Mouse (Mus musculus): Measurements from ENCODE around the gene Camk1g. TPM values are rescaled to one million over a fixed set of nuclear protein-coding genes. Genes with fewer than 3 reads are reported as not detected.
A peak's percentile ranks its signal among the peaks of the same experiment; 100 is the strongest.

Gene Camk1g
- polyA plus RNA-seq, 1 experiment from 2014 or later: 6.9 TPM

- H3K4me3 ChIP-seq: no peak overlapping the region
- no peaks in the 10 kb centered on the region for H3K27me3 ChIP-seq (replicated peaks)
- no peak overlapping the region for H3K9ac ChIP-seq
- H3K36me3 ChIP-seq: no peaks in the 10 kb centered on the region
- no peak for ATAC-seq (ENCODE audit: insufficient number of reproducible peaks, low FRiP score)
- H3K4me1 ChIP-seq (replicated peaks): peaks cover 43% of the 10 kb centered on the region
- no peak overlapping the region for H3K27ac ChIP-seq (ENCODE audit: poor library complexity, severe bottlenecking)
- WGBS: 46% methylated on average over 3 of the region's 3 CpGs
- no peak overlapping the region for H3K4me2 ChIP-seq
- no peaks in the 10 kb centered on the region for H3K9me3 ChIP-seq (replicated peaks)
Measured at GRCm38 (mm10) chr1:193319721-193320120, 50.4 kb downstream of the Camk1g start.

DNA sequence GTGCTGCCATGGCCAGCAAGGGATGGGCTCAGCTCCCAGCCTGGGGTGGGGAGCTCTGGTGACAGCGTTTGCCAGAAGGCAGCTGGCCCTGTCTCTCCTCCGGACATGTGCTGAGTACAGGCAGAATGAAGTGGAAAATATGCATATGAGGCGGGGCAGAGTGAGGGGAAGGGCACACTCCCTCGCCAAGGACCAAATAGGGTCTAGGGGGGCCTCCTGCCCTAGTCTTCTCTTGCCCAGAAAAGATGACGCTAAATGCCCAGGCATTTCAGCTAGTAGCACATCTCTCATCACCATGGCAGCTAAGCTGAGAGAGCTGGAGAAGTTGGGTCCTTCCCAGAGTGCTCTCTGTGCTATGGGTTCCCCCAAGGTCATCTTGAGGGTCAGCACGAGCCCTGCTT, 52.9 kb downstream of the Camk1g start:
- WGBS: 5% methylated on average over 6 of the region's 6 CpGs
- H3K27me3 ChIP-seq (replicated peaks): no peaks in the 10 kb centered on the region
- no peak overlapping the region for H3K9ac ChIP-seq
- no peak overlapping the region for H3K4me3 ChIP-seq
- H3K4me1 ChIP-seq (replicated peaks): peaks cover 55% of the 10 kb centered on the region
- H3K27ac ChIP-seq (ENCODE audit: poor library complexity, severe bottlenecking): peak overlapping the region; percentile 89
- no peaks in the 10 kb centered on the region for H3K36me3 ChIP-seq
- H3K9me3 ChIP-seq (replicated peaks): no peaks in the 10 kb centered on the region
- ATAC-seq (ENCODE audit: insufficient number of reproducible peaks, low FRiP score): peak; percentile 85
- no peak overlapping the region for H3K4me2 ChIP-seq

DNA sequence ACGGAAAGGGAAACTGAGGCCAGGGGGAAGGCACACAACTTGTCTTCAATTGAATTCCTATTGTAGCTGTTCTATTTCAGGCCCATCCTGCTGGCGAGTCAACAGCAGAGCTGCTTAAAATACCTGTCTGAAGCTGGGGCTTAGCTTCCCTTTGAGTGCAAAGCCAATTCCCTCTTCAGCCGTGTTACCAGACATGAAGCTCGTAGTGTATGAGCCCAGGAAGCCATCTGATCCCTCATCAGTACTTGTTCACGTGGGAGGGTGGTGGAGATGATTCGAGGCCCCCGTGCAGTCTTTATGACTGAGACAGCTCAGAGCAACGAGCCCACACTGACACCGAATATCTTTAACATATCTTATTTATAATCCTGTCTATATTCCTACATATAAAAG, 53.7 kb downstream of the Camk1g start:
- ATAC-seq (ENCODE audit: insufficient number of reproducible peaks, low FRiP score): peak; percentile 5
- no peak overlapping the region for H3K4me2 ChIP-seq
- H3K4me3 ChIP-seq: no peak overlapping the region
- no peaks in the 10 kb centered on the region for H3K27me3 ChIP-seq (replicated peaks)
- no peak overlapping the region for H3K9ac ChIP-seq
- no peaks in the 10 kb centered on the region for H3K36me3 ChIP-seq
- 36% methylated on average over 9 of the region's 9 CpGs for WGBS
- peak overlapping the region; percentile 96 for H3K27ac ChIP-seq (ENCODE audit: poor library complexity, severe bottlenecking)
- no peaks in the 10 kb centered on the region for H3K9me3 ChIP-seq (replicated peaks)
- H3K4me1 ChIP-seq (replicated peaks): peaks cover 63% of the 10 kb centered on the region

- H3K4me3 ChIP-seq: no peak overlapping the region
- peak overlapping the region; percentile 96 for H3K27ac ChIP-seq (ENCODE audit: poor library complexity, severe bottlenecking)
- 22% methylated on average over 5 of the region's 5 CpGs for WGBS
- no peaks in the 10 kb centered on the region for H3K9me3 ChIP-seq (replicated peaks)
- no peaks in the 10 kb centered on the region for H3K36me3 ChIP-seq
- peaks cover 67% of the 10 kb centered on the region for H3K4me1 ChIP-seq (replicated peaks)
- no peak overlapping the region for H3K9ac ChIP-seq
- peak; percentile 67 for ATAC-seq (ENCODE audit: insufficient number of reproducible peaks, low FRiP score)
- H3K4me2 ChIP-seq: no peak overlapping the region
- H3K27me3 ChIP-seq (replicated peaks): no peaks in the 10 kb centered on the region
Measured at GRCm38 (mm10) chr1:193315705-193316357, 54.3 kb downstream of the Camk1g start.

- Histone ChIP-seq H3K36me3 (no peaks in the 10 kb centered on the region), H3K27ac (ENCODE audit: poor library complexity, severe bottlenecking) (no peak overlapping the region), H3K9ac (no peak overlapping the region), H3K4me2 (no peak overlapping the region), H3K4me1 (replicated peaks) (peaks cover 48% of the 10 kb centered on the region), H3K4me3 (no peak overlapping the region), H3K9me3 (replicated peaks) (no peaks in the 10 kb centered on the region), H3K27me3 (replicated peaks) (no peaks in the 10 kb centered on the region)
- no peak for ATAC-seq (ENCODE audit: insufficient number of reproducible peaks, low FRiP score)
- 44% methylated on average over 1 of the region's 1 CpGs for WGBS
Measured at GRCm38 (mm10) chr1:193311596-193311995, 58.5 kb downstream of the Camk1g start.

DNA sequence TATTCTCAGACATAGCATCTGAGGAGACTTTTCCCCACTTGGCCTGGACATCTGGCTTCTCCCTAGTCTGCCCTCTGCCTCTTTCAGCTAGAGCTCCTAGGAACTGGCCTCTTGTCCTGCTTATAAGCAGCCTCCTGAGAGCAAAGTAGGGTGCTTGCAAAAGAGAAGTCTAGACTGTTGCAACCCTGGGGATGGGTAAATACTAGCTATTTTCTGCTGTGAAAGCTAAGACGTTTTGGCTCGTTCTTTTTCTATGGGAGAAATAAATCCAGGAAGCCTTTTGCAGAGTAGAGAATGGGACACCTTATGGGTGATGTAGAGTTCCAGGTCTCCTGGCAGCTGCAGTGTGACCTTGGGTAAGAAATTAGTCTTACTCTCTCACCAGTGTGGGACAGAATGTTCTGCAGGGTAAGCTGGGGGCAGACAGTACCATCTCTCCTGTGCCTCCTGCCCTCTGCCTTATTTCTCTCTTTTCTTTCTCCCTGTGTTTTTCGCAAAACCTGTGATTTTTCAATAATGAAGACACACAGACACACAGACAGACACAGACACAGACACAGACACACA, 59.5 kb downstream of the Camk1g start:
- Histone ChIP-seq H3K36me3 (no peaks in the 10 kb centered on the region), H3K4me1 (replicated peaks) (peaks cover 39% of the 10 kb centered on the region), H3K9ac (no peak overlapping the region), H3K27ac (ENCODE audit: poor library complexity, severe bottlenecking) (no peak overlapping the region), H3K4me2 (no peak overlapping the region), H3K4me3 (no peak overlapping the region), H3K27me3 (replicated peaks) (no peaks in the 10 kb centered on the region), H3K9me3 (replicated peaks) (no peaks in the 10 kb centered on the region)
- 82% methylated on average over 3 of the region's 3 CpGs for WGBS
- ATAC-seq (ENCODE audit: insufficient number of reproducible peaks, low FRiP score): no peak

DNA sequence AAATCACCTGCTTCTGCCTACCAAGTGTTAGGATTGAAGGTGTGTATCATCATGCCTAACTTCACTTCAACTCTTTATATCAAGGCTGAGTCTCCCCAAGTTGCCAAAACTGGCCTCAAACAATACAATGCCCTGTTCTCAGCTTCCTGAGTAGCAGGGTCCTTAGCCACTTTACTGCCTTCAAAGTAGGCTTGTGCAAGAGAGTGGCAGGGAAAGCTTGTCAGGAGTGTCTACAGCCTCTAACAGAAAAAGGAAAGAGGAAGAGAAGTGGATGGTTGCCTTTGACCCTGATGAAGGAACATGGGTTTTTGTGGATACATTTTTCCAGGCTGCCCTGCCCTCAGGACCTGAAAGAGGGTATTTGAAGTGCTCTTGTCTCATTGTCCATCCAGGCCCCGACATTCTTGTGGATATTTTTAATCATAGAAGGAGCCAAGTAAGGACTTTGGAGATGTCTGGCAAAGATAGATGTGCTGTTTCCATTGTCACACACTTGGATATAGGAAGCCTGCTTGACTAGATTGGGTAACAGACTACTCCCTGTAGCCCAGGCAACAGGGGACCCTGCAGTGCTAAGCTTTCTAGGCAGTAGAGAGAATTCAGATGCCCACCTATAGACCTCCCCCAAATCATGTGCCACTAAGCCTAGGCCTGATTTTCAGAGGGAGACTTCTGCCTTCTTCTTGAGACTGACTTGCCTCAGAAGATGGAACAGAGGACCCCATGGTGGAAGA, 60.1 kb downstream of the Camk1g start:
- H3K9me3 ChIP-seq (replicated peaks): no peaks in the 10 kb centered on the region
- 16% methylated on average over 1 of the region's 1 CpGs for WGBS
- no peak overlapping the region for H3K27ac ChIP-seq (ENCODE audit: poor library complexity, severe bottlenecking)
- H3K4me3 ChIP-seq: no peak overlapping the region
- no peak overlapping the region for H3K9ac ChIP-seq
- peaks cover 33% of the 10 kb centered on the region for H3K4me1 ChIP-seq (replicated peaks)
- no peak overlapping the region for H3K4me2 ChIP-seq
- H3K36me3 ChIP-seq: no peaks in the 10 kb centered on the region
- no peak for ATAC-seq (ENCODE audit: insufficient number of reproducible peaks, low FRiP score)
- no peaks in the 10 kb centered on the region for H3K27me3 ChIP-seq (replicated peaks)

DNA sequence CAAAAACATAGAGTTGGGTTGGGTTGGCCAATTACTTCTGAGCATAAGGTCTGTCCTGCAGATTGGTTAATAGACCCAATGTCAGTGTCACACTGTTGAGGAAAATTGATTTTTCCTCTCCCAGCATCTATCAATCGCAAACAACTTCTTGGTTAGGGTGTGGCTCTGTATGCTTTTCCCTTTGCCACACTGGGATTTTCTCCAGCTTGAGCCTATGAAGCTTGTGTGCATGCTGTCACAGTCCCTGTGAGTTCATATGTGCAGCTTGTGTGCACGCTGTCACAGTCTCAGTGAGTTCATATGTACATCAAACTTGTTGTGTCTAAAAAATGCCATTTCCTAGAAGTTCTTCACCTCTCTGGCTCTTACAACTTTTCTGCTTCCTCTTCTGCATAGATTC, 63.3 kb downstream of the Camk1g start:
- no peak for ATAC-seq (ENCODE audit: insufficient number of reproducible peaks, low FRiP score)
- H3K9ac ChIP-seq: no peak overlapping the region
- H3K27me3 ChIP-seq (replicated peaks): no peaks in the 10 kb centered on the region
- no peaks in the 10 kb centered on the region for H3K36me3 ChIP-seq
- no peak overlapping the region for H3K4me2 ChIP-seq
- WGBS: 94% methylated on average over 2 of the region's 2 CpGs
- no peak overlapping the region for H3K4me3 ChIP-seq
- peaks cover 17% of the 10 kb centered on the region for H3K4me1 ChIP-seq (replicated peaks)
- no peak overlapping the region for H3K27ac ChIP-seq (ENCODE audit: poor library complexity, severe bottlenecking)
- no peaks in the 10 kb centered on the region for H3K9me3 ChIP-seq (replicated peaks)

- 52% methylated on average over 7 of the region's 7 CpGs for WGBS
- no peak overlapping the region for H3K4me2 ChIP-seq
Measured at GRCm38 (mm10) chr1:193305386-193305785, 64.7 kb downstream of the Camk1g start.

GRCm38 (mm10) chr1:193303096-193303495, 67.0 kb downstream of the Camk1g start:
- H3K36me3 ChIP-seq: no peaks in the 10 kb centered on the region
- no peak overlapping the region for H3K27ac ChIP-seq (ENCODE audit: poor library complexity, severe bottlenecking)
- peaks cover 12% of the 10 kb centered on the region for H3K4me1 ChIP-seq (replicated peaks)
- ATAC-seq (ENCODE audit: insufficient number of reproducible peaks, low FRiP score): no peak
- H3K9ac ChIP-seq: no peak overlapping the region
- H3K27me3 ChIP-seq (replicated peaks): no peaks in the 10 kb centered on the region
- H3K4me2 ChIP-seq: no peak overlapping the region
- 49% methylated on average over 2 of the region's 2 CpGs for WGBS
- H3K9me3 ChIP-seq (replicated peaks): no peaks in the 10 kb centered on the region
- no peak overlapping the region for H3K4me3 ChIP-seq

More at GRCm38 (mm10) chr1:193305386-193305785, 64.7 kb downstream of the Camk1g start:
- Histone ChIP-seq H3K4me1 (replicated peaks) (peaks cover 16% of the 10 kb centered on the region), H3K36me3 (no peaks in the 10 kb centered on the region), H3K27ac (ENCODE audit: poor library complexity, severe bottlenecking) (no peak overlapping the region), H3K9ac (no peak overlapping the region), H3K4me3 (no peak overlapping the region), H3K9me3 (replicated peaks) (no peaks in the 10 kb centered on the region), H3K27me3 (replicated peaks) (no peaks in the 10 kb centered on the region)
- ATAC-seq (ENCODE audit: insufficient number of reproducible peaks, low FRiP score): no peak

GRCm38 (mm10) chr1:193302093-193302405, 68.0 kb downstream of the Camk1g start:
- Histone ChIP-seq H3K4me2 (no peak overlapping the region), H3K36me3 (no peaks in the 10 kb centered on the region), H3K9ac (no peak overlapping the region), H3K9me3 (replicated peaks) (no peaks in the 10 kb centered on the region), H3K4me3 (no peak overlapping the region), H3K27ac (ENCODE audit: poor library complexity, severe bottlenecking) (no peak overlapping the region), H3K4me1 (replicated peaks) (peaks cover 12% of the 10 kb centered on the region), H3K27me3 (replicated peaks) (no peaks in the 10 kb centered on the region)
- no peak for ATAC-seq (ENCODE audit: insufficient number of reproducible peaks, low FRiP score)
- 60% methylated on average over 8 of the region's 8 CpGs for WGBS
